Mouse (Mus musculus) neutrophil, adult 5-6 weeks (primary cell): ENCODE measurements around the gene Fcrlb. TPM values are rescaled to one million over a fixed set of nuclear protein-coding genes. Genes with fewer than 3 reads are reported as not detected.

Experiments used
- total RNA-seq: library from RNA; stranded (forward); fragments of 200-1000 nt; gene quantifications from 2 replicates; pipeline ENCODE4 v1.2.3, GENCODE M21; 2017

Fcrlb gene
- total RNA-seq, 1 experiment from 2014 or later = 1.4 TPM

Other genes starting within 250 kb of the Fcrlb start
- gene Atf6, start 45.2 kb downstream of the Fcrlb start, total RNA-seq = 46.3 and 47.7 TPM in 2 replicates
- gene Gm26620, start 27.9 kb downstream of the Fcrlb start, total RNA-seq = 0.58 TPM in 1 of 2 replicates, not detected in the other
- 6.9 and 8.8 TPM in 2 replicates for gene Dusp12, start 27.4 kb downstream of the Fcrlb start, total RNA-seq
- gene Fcrla, start 14.6 kb upstream of the Fcrlb start, total RNA-seq = 255 and 258 TPM in 2 replicates
- gene Fcgr2b, start 63.6 kb upstream of the Fcrlb start, total RNA-seq = 136 and 145 TPM in 2 replicates
- 134 TPM in 2 replicates for gene Fcgr4, start 106.0 kb upstream of the Fcrlb start, total RNA-seq
- gene Fcgr3, start 152.0 kb upstream of the Fcrlb start, total RNA-seq = 682 and 697 TPM in 2 replicates
- gene Cfap126, start 201.0 kb upstream of the Fcrlb start, total RNA-seq = not detected in 2 replicates
- 16.3 and 16.9 TPM in 2 replicates for gene Sdhc, start 237.7 kb upstream of the Fcrlb start, total RNA-seq
- gene Mpz, start 237.8 kb upstream of the Fcrlb start, total RNA-seq = not detected in 2 replicates